Mouse (Mus musculus): ENCODE measurements around the gene Fam213a.

- TF ChIP-seq CTCF (IDR thresholded peaks at IDR 0.05; ENCODE audit: low read depth) (no peak), EP300 (optimal IDR thresholded peaks at IDR 0.05) (no peak)
Measured at GRCm38 (mm10) chr14:40949047-40949446, 64.5 kb downstream of the Fam213a start.
